Mouse (Mus musculus) C2C12 (cell line): ENCODE results near the gene Zfand2a.

Source experiments
- CEBPB ChIP-seq: IDR thresholded peaks from one replicate; pipeline ENCODE4 v1.6.1; 2011; ENCODE audit warnings: low read depth, mild to moderate bottlenecking, control low read depth, moderate library complexity
- CTCF ChIP-seq: IDR thresholded peaks from one replicate; pipeline ENCODE4 v1.5.1; 2011; ENCODE audit not compliant: control insufficient read depth, insufficient read depth, insufficient read length
- MAX ChIP-seq: IDR thresholded peaks from one replicate; pipeline ENCODE4 v1.6.1; 2011; ENCODE audit warnings: mild to moderate bottlenecking, control low read depth
- MYOG ChIP-seq: IDR thresholded peaks from one replicate; pipeline ENCODE4 v1.6.1; 2011; ENCODE audit not compliant: control insufficient read depth, insufficient read length; ENCODE audit errors: extremely low read depth

GRCm38 (mm10) chr5:139445258-139445657, 39.1 kb downstream of the Zfand2a start:
- TF ChIP-seq MAX (no peak), CTCF (no peak), MYOG (no peak), CEBPB (no peak)
